Mouse (Mus musculus) gastrocnemius, postnatal 4 days (tissue): ENCODE data around the gene D10Wsu102e. TPM values are rescaled to one million over a fixed set of nuclear protein-coding genes. Genes with fewer than 3 reads are reported as not detected.
A peak's percentile ranks its signal among the peaks of the same experiment; 100 is the strongest.

Source experiments
- DNase-seq, 2 experiments: peaks; one replicate each; pipeline ENCODE4 v3.0.0; 2021 to 2022; ENCODE audit warnings: low spot score in 2 of 2, mixed read lengths in 2 of 2
- total RNA-seq, 2 experiments: library from RNA; stranded (reverse); gene quantifications; 2 replicates each; pipeline ENCODE4 v1.2.3; 2021

The D10Wsu102e gene
- total RNA-seq, 2 experiments from 2014 or later: 0.93 to 0.96 TPM

GRCm38 (mm10) chr10:83533910-83534283 lies 173.9 kb downstream of the D10Wsu102e start, which contains the start of gene Aldh1l2:
Gene Aldh1l2 (minus strand): TSS chr10:83534140.
- peak; percentile 49 to 57 for DNase-seq

DNA sequence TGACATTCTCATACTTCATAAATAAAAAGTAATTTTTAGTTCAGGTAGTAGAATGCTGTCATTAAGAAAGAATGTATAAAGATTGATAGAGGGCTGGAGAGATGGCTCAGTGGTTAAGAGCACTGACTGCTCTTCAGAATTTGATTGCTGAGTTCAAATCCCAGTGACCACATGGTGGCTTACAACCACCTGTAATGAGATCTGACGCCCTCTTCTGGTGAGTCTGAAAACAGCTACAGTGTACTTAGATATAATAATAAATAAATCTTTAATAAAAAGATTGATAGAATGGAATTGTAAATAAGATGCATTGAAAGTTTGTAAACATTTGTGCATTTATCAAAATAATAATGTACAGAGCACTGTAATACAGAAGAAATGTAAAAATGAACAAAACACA lies 176.4 kb downstream of the D10Wsu102e start:
- no peak for DNase-seq

Other genes starting within 250 kb of the D10Wsu102e start
- gene Slc41a2, start 22.3 kb upstream of the D10Wsu102e start, total RNA-seq: 1 to 10 TPM; 2.6 to 3.5 TPM
- 10 to 100 TPM; 12.4 to 13.8 TPM for gene Aldh1l2, start 173.9 kb downstream of the D10Wsu102e start, total RNA-seq
- gene Washc4, start 183.5 kb downstream of the D10Wsu102e start, total RNA-seq: 10 to 100 TPM; 22.6 to 24.3 TPM